Mouse (Mus musculus) lung, embryonic 14.5 days (tissue): ENCODE results near the gene Ebpl. TPM values are rescaled to one million over a fixed set of nuclear protein-coding genes. Genes with fewer than 3 reads are reported as not detected.

Experiments used
- ATAC-seq: fragments of 200-750 bp; cut with Nextera tagmentation; 2 replicates; pipeline ENCODE4 v1.8.0; 2017; ENCODE audit warnings: mild to moderate bottlenecking, moderate TSS enrichment, moderate library complexity; ENCODE audit not compliant: insufficient read depth
- DNase-seq: peaks from one replicate; pipeline ENCODE4 v3.0.0-alpha.2; 2015
- H3K27ac ChIP-seq: fragments of 300-500 bp; sonication (generic); 2 replicates; pipeline ENCODE4 v1.5.1; 2014; ENCODE audit warnings: low read depth, mild to moderate bottlenecking, moderate library complexity
- H3K27me3 ChIP-seq: fragments of 300-500 bp; sonication (generic); 2 replicates; pipeline ENCODE4 v1.6.1; 2014; ENCODE audit warnings: low read length, control low read depth; ENCODE audit not compliant: insufficient read depth
- H3K36me3 ChIP-seq: fragments of 300-500 bp; sonication (generic); 2 replicates; pipeline ENCODE4 v1.6.1; 2014; ENCODE audit warnings: control low read depth; ENCODE audit not compliant: insufficient read depth
- H3K4me1 ChIP-seq: fragments of 300-500 bp; sonication (generic); 2 replicates; pipeline ENCODE4 v1.6.1; 2014; ENCODE audit warnings: antibody characterized with exemption, control low read depth; ENCODE audit not compliant: insufficient read depth
- H3K4me2 ChIP-seq: fragments of 300-500 bp; sonication (generic); 2 replicates; pipeline ENCODE4 v1.6.1; 2014; ENCODE audit warnings: mild to moderate bottlenecking
- H3K4me3 ChIP-seq: fragments of 300-500 bp; sonication (generic); 2 replicates; pipeline ENCODE4 v1.5.1; 2014; ENCODE audit warnings: low read depth, low read length
- H3K9ac ChIP-seq: fragments of 300-500 bp; sonication (generic); 2 replicates; pipeline ENCODE4 v1.6.1; 2014
- H3K9me3 ChIP-seq: fragments of 300-500 bp; sonication (generic); 2 replicates; pipeline ENCODE4 v1.6.1; 2016; ENCODE audit warnings: low read depth, low read length, control low read depth
- CTCF ChIP-seq: IDR thresholded peaks from 2 replicates; pipeline ENCODE4 v1.5.1; 2016; ENCODE audit warnings: antibody characterized with exemption, low read depth
- WGBS: fragments of 180-500 bp; shearing (Covaris S2); extraction: QIAGEN DNeasy Blood & Tissue Kit; methylation state at CpG from one replicate; pipeline ENCODE4 v1.1.7; 2014; 5-methylcytosine and 5-hydroxymethylcytosine counted together
- polyA plus RNA-seq: library from polyadenylated mRNA; unstranded; fragments of >200 nt; fragmentation: Nextera tagmentation; extraction: Ambion mirVana; gene quantifications from 2 replicates; pipeline ENCODE4 v1.2.1, GENCODE M21; 2014

Ebpl gene
- polyA plus RNA-seq, 1 experiment from 2014 or later = 9.4 TPM

- no peak for TF ChIP-seq CTCF
- Histone ChIP-seq H3K9ac (no peak overlapping the region), H3K4me3 (no peak overlapping the region), H3K27me3 (no peaks in the 10 kb centered on the region), H3K9me3 (no peaks in the 10 kb centered on the region), H3K4me2 (no peak overlapping the region), H3K4me1 (no peaks in the 10 kb centered on the region), H3K36me3 (no peaks in the 10 kb centered on the region), H3K27ac (no peak overlapping the region)
- 90% methylated on average over 1 of the region's 1 CpGs for WGBS
- DNase-seq (no peak), ATAC-seq (no peak)
These were observed 37.5 kb downstream of the Ebpl start for GRCm38 (mm10) chr14:61322740-61323139.

GRCm38 (mm10) chr14:61321200-61321599, 39.0 kb downstream of the Ebpl start:
- DNase-seq = no peak
- WGBS = 79% methylated on average over 4 of the region's 4 CpGs
- TF ChIP-seq CTCF = no peak
- no peaks in the 10 kb centered on the region for H3K27me3 ChIP-seq
- H3K27ac ChIP-seq = no peak overlapping the region
- no peaks in the 10 kb centered on the region for H3K36me3 ChIP-seq
- H3K4me2 ChIP-seq = no peak overlapping the region
- H3K9ac ChIP-seq = no peak overlapping the region
- H3K4me3 ChIP-seq = no peak overlapping the region
- no peak for ATAC-seq
- H3K4me1 ChIP-seq = no peaks in the 10 kb centered on the region
- H3K9me3 ChIP-seq = no peaks in the 10 kb centered on the region

GRCm38 (mm10) chr14:61320765-61321164, 39.5 kb downstream of the Ebpl start:
- H3K27ac ChIP-seq = no peak overlapping the region
- no peak overlapping the region for H3K4me3 ChIP-seq
- H3K9ac ChIP-seq = no peak overlapping the region
- no peak overlapping the region for H3K4me2 ChIP-seq
- H3K4me1 ChIP-seq = no peaks in the 10 kb centered on the region
- 79% methylated on average over 1 of the region's 1 CpGs for WGBS
- ATAC-seq (no peak), DNase-seq (no peak)
- TF ChIP-seq CTCF = no peak
- no peaks in the 10 kb centered on the region for H3K36me3 ChIP-seq
- no peaks in the 10 kb centered on the region for H3K27me3 ChIP-seq
- no peaks in the 10 kb centered on the region for H3K9me3 ChIP-seq

GRCm38 (mm10) chr14:61316861-61317260, 43.4 kb downstream of the Ebpl start:
- Histone ChIP-seq H3K4me1 (no peaks in the 10 kb centered on the region), H3K36me3 (no peaks in the 10 kb centered on the region), H3K27ac (no peak overlapping the region), H3K4me2 (no peak overlapping the region), H3K9me3 (no peaks in the 10 kb centered on the region), H3K27me3 (no peaks in the 10 kb centered on the region), H3K9ac (no peak overlapping the region), H3K4me3 (no peak overlapping the region)
- 30% methylated on average over 4 of the region's 4 CpGs for WGBS
- TF ChIP-seq CTCF = peak; percentile 74
- peak; percentile 54; the same call in 1 of the 2 replicates for ATAC-seq
- peak; percentile 76 for DNase-seq

GRCm38 (mm10) chr14:61310963-61311362, 49.3 kb downstream of the Ebpl start:
- Histone ChIP-seq H3K4me3 (no peak overlapping the region), H3K4me2 (peak overlapping the region; percentile 39; the same call in 1 of the 2 replicates), H3K4me1 (peaks cover 6% of the 10 kb centered on the region), H3K36me3 (no peaks in the 10 kb centered on the region), H3K9ac (no peak overlapping the region), H3K27ac (no peak overlapping the region), H3K27me3 (no peaks in the 10 kb centered on the region), H3K9me3 (no peaks in the 10 kb centered on the region)
- no peak for ATAC-seq
- WGBS = 45% methylated on average over 12 of the region's 12 CpGs
- DNase-seq = peak; percentile 86
- TF ChIP-seq CTCF = no peak

- ATAC-seq (peak; percentile 35; the same call in 1 of the 2 replicates), DNase-seq (peak; percentile 44)
- Histone ChIP-seq H3K9ac (no peak overlapping the region), H3K27me3 (no peaks in the 10 kb centered on the region), H3K4me2 (no peak overlapping the region; the same call in 1 of the 2 replicates), H3K9me3 (no peaks in the 10 kb centered on the region), H3K27ac (no peak overlapping the region), H3K36me3 (no peaks in the 10 kb centered on the region), H3K4me3 (no peak overlapping the region), H3K4me1 (peaks cover 6% of the 10 kb centered on the region)
- TF ChIP-seq CTCF = no peak
- 40% methylated on average over 7 of the region's 7 CpGs for whole genome bisulfite sequencing
These were observed 50.0 kb downstream of the Ebpl start for GRCm38 (mm10) chr14:61310036-61310772.

- no peak within 1 kb of the TSS for H3K4me3 ChIP-seq
- no peak within 1 kb of the TSS for H3K9ac ChIP-seq
- ATAC-seq (no peak; the same call in 1 of the 2 replicates), DNase-seq (peak; percentile 19)
- no peak within 1 kb of the TSS for H3K27ac ChIP-seq
- H3K4me2 ChIP-seq = no peak within 1 kb of the TSS; the same call in 1 of the 2 replicates
- peaks cover 6% of the 10 kb centered on the region for H3K4me1 ChIP-seq
- WGBS = 44% methylated on average over 6 of the region's 6 CpGs
- H3K27me3 ChIP-seq = no peaks in the 10 kb centered on the region
- no peaks in the 10 kb centered on the region for H3K9me3 ChIP-seq
- TF ChIP-seq CTCF = no peak
- no peaks in the 10 kb centered on the region for H3K36me3 ChIP-seq
These were observed 50.6 kb downstream of the Ebpl start, which contains the start of gene Arl11 for GRCm38 (mm10) chr14:61309593-61309992. TSS of gene Arl11 (plus strand) at chr14:61309753.
